Mouse (Mus musculus): ENCODE results near the gene Lrrc8d.

Gene Lrrc8d

DNA sequence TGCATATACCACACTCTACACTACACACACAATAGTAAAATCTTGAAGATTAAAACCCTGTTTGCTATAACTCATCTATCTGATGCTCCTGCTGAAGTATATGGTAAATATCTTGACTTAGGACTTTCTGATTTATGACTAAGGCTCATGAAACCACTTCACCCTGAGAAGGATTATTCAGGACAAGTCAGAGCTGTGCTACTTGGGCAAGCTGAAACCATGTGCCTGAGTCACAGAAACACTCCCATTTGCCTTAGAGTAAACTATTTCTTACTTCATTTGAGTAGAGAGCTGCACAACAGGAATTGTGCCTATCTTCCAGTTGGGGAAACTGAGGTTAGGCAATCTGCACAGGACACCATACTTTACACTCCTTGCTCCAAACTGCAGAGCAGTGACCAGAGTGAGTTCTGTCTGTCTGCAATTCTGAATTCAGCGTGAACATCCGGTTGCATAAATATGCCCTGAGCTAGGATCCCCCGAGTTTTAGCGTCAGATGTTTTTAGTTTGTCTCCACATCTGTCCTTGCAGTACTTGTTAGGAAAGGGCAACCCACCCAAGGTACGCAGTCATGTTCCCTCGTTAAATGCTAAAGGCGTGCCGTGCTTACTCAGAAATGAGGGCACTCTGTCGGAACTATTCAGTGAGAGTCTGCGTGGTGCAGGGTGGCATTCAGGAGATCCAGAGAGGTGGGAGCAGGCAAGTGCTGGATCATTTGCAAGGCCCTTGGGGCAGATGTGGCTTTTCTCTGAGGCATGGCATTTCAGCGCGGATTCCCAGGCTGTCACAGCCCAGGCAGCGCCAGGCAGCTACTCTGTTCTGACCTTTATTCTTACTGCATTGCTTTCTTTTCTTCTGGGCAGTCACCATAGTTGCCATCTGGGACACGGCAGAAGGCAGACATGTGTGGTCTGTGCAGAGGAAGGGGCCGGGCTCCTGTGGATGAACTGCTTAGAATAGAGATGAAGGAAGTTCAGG lies 123.0 kb downstream of the Lrrc8d start:
- no peak for DNase-seq

- no peak for DNase-seq
Observed at GRCm38 (mm10) chr5:105824282-105824681, 124.5 kb downstream of the Lrrc8d start.

DNA sequence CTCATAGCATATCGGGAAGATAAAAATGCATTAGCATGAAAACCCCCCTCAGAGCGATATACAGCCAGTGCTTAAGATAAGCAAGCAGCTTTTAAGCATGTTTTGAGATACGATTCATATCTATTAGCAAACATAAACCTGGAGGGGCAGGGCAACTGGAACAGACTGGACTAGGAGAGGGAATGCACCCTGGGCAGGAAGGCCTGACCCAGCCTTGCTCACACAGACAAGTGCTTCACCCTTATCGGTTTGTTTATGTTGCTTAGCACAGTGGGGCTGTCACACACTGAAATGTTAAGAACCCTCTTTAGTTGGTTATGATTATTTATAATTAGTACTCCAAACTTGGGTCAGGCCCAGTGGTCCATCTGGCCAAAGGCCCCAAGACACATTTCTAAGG lies 125.1 kb downstream of the Lrrc8d start:
- no peak for DNase-seq

- no peak for DNase-seq
Observed at GRCm38 (mm10) chr5:105826916-105827510, 127.2 kb downstream of the Lrrc8d start.

- no peak for DNase-seq
Observed at GRCm38 (mm10) chr5:105828050-105828449, 128.3 kb downstream of the Lrrc8d start.

DNA sequence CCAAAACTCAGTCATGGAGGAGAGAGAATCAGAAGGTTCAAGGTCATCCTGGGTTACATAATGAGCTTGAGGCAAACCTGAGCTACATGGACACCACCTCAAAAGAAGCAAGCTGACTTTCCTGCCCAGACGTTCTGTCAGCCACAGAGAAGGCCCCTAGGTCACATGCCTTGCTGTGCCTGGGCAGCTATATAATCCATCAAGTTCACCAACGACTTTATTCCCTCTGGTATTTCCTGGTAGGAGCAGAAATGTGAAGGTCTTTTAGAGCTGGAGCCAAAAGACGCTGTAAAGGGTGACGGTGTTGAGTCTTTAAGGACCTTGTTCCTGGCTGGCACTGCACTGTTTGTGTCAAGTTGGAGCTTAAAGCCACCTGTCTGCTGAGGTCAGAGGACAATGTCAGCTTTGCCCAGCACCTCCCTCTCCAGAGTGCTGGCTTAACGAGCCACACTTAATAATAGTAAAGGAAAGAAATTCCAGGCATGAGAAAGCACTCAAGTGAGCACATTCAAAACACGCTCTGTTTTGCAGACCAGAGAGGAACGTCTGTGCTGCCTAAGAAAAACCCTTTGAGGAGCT lies 129.3 kb downstream of the Lrrc8d start:
- no peak for DNase-seq

DNA sequence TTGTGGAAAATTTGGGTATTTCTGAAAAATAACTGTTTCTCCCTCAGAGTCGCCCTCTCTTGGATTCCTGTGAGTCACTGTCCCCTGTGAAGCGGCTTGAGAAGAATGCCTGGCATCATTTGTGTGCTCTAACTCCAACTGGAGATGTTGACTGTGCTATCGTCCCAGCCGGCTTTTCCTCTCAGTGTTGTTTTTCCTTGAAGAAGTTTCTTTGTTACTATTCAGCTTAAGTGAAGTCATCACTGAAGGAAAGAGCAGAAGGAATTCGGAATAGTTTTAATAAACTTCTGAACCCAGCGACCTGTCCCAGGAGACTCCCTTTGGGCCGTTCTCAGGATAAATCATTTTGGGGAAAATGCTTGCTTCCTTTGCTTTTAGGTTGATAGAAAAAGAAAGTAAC lies 132.4 kb downstream of the Lrrc8d start:
- DNase-seq, result no peak

GRCm38 (mm10) chr5:105833923-105834322 lies 134.2 kb downstream of the Lrrc8d start:
- no peak for DNase-seq

DNA sequence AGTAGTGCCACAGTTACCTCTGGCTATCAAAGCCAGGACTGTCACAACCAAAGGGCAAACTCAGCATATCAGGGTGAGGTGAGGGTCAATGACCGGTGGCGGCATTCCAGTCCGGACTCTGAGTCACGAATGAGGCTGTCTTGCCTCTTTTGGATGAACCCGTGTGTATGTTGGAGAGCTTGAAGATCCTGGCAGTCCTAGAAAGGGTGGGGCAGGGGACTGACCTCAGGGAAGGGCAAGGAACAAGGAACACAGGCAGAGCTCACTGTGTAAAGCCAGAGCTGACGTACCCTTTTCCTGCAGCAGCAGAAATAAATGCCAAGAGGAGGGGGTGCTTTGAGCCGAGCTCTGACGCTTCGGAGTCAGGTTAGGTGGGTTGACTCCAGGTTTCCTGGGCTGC lies 136.2 kb downstream of the Lrrc8d start:
- DNase-seq, result no peak

DNA sequence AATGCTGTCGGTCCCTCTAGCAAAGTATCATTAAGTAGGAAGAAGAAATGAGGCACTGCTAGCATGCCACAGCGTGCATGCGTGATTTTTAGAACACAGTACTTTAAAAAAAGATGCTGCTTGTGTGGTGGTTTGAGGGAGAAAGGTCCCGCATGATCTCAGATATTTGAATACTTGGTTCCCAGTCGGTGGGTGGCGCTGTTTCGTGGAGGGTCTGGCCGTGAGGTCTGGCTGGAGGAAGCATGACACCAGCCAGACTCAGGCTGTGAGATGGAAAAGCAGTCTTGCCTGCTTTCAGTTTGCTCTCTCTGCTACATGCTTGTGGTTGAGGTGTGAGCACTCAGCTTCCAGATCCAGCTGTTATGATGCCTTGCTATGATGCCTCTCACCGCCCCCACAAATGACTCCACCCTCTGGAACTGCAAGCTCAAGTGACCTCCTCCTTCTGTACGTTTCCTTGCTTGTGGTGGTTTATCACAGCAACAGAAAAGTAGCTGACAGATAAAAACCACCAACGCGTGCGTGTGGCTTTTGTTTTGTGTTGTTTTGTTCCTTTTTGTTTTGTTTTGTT lies 140.1 kb downstream of the Lrrc8d start:
- no peak for DNase-seq

GRCm38 (mm10) chr5:105844044-105844753 lies 144.4 kb downstream of the Lrrc8d start:
- no peak for DNase-seq

- DNase-seq, result no peak
Observed at GRCm38 (mm10) chr5:105845041-105845440, 145.3 kb downstream of the Lrrc8d start.

- DNase-seq, result no peak
Observed at GRCm38 (mm10) chr5:105847726-105848125, 148.0 kb downstream of the Lrrc8d start.

DNA sequence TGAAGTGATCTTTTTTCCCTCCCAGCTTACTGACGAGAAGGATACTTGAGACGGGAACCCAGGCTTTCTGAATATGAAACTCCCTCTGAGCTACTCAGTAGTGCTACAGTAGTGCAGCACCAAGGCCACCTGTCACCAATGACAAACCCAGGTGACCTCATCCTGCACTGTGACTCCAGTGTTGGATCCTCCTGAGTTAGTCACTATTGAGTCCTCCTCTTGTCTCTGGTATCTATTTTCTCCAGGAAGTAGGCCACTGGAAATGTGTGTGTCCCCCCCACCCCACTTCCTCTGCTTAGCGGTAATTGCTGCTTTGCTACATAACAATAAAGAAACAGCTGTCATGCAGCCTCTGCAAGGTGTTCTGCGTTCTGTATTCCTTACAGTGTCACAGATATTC lies 149.5 kb downstream of the Lrrc8d start:
- peak; percentile 14 to 35 for DNase-seq

- DNase-seq, result no peak
Observed at GRCm38 (mm10) chr5:105849643-105850042, 149.9 kb downstream of the Lrrc8d start.

DNA sequence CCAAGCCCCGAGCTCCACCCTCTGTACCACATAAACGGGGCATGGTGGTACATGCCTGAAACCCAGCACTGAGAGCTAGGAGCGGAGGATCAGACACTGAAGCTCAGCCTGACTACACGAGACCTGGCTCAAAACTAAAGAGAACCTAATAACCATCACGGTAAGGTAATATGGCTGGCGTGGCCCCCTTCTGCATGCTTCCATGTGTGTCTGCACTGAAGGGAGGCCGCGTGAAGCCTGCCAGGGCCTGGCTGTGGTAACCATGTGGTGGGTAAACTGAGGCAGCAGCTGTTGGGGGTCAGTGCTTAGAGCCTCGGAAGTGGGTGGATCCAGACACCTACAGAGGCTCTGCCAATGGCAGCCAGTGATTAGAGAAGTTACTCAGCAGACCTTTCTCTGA lies 153.5 kb downstream of the Lrrc8d start:
- DNase-seq, result no peak

DNA sequence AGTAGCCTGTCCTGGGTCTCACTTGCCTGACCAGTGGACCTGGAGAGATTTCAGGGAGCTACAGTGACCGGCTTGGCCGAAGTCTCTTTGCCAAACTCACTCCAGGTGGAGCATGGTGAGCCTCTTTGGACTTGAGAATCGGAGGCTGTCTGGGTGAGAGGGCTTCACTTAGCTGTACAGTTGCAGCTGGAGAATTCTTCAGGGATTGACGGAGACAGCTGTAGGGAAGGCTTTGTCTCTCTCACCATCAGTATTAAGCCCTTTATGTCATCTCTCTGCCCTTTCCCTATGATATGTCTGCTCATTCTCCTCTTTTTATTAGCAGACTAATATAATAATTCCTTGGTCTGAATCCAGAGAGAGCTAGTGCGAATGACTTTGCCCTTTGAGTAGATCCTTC lies 157.7 kb downstream of the Lrrc8d start:
- no peak for DNase-seq

GRCm38 (mm10) chr5:105858754-105859694 lies 159.3 kb downstream of the Lrrc8d start:
- no peak for DNase-seq

GRCm38 (mm10) chr5:105859716-105860460 lies 160.1 kb downstream of the Lrrc8d start:
- DNase-seq, result no peak

- DNase-seq, result no peak
Observed at GRCm38 (mm10) chr5:105860461-105860835, 160.7 kb downstream of the Lrrc8d start.

DNA sequence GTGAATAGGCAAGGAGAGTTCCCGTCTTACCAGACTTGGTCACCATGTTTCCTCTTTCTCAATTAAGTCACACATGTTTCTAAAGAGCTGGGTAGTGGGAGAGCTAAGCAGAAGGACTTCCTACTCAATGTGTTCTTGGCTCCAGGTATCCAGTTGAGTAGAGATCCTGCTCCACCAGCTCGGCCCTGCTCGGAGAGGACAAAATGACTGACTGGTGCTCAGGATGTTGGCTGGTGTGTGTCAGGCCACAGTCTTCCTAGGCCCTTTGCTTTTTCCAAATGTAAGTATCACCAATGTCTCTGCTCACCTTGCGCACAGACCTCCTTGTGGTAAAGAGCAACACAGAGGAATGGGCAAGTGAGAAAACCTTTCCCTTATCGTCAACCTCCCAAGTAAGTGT lies 161.8 kb downstream of the Lrrc8d start:
- no peak for DNase-seq
